Mouse (Mus musculus): ENCODE data around the gene BC005537.

The BC005537 gene

DNA sequence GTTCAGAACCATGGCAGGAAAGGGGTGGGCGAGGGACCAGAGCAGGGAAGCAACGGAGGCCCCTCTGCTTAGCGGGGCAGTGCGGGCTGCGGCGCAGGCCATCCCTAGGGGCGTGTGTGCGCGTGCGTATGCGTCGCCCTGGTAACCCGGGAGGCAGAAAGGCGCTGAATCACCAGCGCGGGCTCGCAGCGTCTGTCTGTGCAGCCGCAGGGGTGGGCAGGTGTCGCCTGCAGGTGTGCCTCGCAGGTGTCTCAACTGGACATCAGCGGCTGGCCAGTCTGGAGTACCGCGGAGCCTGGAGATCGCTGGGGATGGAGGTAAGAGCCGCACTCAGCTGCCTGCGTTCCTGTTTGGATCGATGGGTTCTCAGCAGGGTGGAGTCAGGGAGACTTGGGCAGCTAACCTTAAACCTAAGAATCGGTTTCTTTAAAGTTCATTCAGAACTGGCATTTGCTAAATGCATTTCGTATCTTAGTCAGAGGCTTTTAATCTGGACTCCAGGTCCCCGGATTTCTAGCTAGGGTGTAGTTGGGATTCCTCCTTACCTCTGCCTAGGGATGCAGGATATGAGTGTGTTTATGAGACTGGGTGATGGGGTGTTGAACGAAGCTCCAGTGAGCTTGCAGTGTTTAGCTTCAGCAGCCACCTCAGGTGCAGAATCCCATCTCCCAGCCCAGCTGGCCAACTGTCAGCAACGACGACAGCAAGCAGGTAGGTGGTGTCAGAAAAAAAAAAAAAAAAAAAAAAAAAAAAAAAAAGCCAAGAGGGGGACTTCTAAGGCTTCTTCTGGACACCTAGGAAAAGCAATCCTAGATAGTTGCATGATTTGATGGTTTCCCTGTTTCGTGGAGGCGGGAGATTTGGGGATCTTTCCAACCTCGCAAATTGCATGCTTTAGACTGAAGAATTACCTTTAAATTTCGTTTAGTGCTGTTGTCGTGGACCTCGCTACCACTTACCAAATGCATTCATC lies 43.8 kb downstream of the BC005537 start, which contains the start of gene D130043K22Rik:
Gene D130043K22Rik, plus strand, starts transcription at position 153 of the 973 bp plus-strand sequence.
- DNase-seq (ENCODE audit: low read depth, low spot score): peak; percentile 13

- DNase-seq (ENCODE audit: low read depth, low spot score): no peak
These were observed 47.9 kb downstream of the BC005537 start for GRCm38 (mm10) chr13:24849318-24849717.

GRCm38 (mm10) chr13:24851989-24852388 lies 50.5 kb downstream of the BC005537 start:
- DNase-seq (ENCODE audit: low read depth, low spot score): no peak

GRCm38 (mm10) chr13:24852570-24852969 lies 51.1 kb downstream of the BC005537 start:
- no peak for DNase-seq (ENCODE audit: low read depth, low spot score)

- no peak for DNase-seq (ENCODE audit: low read depth, low spot score)
These were observed 57.7 kb downstream of the BC005537 start for GRCm38 (mm10) chr13:24859115-24859514.

- DNase-seq (ENCODE audit: low read depth, low spot score): no peak
These were observed 59.6 kb downstream of the BC005537 start for GRCm38 (mm10) chr13:24861084-24861483.

- no peak for DNase-seq (ENCODE audit: low read depth, low spot score)
These were observed 60.6 kb downstream of the BC005537 start for GRCm38 (mm10) chr13:24862021-24862420.

DNA sequence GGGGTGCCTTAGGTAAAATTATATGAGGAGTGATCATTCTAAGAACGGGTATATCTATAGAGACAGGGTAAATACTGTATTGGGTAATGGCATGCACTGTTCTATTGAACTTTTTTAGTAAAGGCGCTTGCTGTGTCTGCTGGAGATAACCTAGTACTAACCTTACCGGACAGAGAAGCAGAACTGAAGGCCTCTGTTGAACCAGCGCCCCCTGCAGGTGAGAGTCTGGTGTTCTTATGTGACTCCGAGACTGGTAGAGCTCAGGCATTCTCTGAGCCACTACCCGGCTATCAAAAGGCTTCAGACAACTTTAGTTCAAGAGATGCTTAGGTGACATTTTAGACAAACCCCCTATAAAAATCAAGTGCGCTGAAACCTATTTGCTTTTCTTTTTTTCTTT lies 61.1 kb downstream of the BC005537 start:
- no peak for DNase-seq (ENCODE audit: low read depth, low spot score)
